Mouse (Mus musculus) neural tube, embryonic 14.5 days (tissue): ENCODE results near the gene Shc1. TPM values are rescaled to one million over a fixed set of nuclear protein-coding genes. Genes with fewer than 3 reads are reported as not detected.
A peak's percentile ranks its signal among the peaks of the same experiment; 100 is the strongest.

Source experiments
- ATAC-seq: fragments of 200-750 bp; cut with Nextera tagmentation; 2 replicates; pipeline ENCODE4 v1.8.0; 2017; ENCODE audit warnings: low read depth, mild to moderate bottlenecking, moderate TSS enrichment, moderate library complexity
- H3K27ac ChIP-seq: fragments of 300-500 bp; sonication (generic); 2 replicates; pipeline ENCODE4 v1.5.1; 2014; ENCODE audit warnings: low read depth, mild to moderate bottlenecking, control low read depth, low read length, moderate library complexity, mixed read lengths
- H3K27me3 ChIP-seq: fragments of 300-500 bp; sonication (generic); 2 replicates; pipeline ENCODE4 v1.6.1; 2014; ENCODE audit warnings: low read length; ENCODE audit not compliant: control insufficient read depth, insufficient read depth
- H3K36me3 ChIP-seq: fragments of 300-500 bp; sonication (generic); 2 replicates; pipeline ENCODE4 v1.6.1; 2014; ENCODE audit warnings: low read length, mixed read lengths; ENCODE audit not compliant: control insufficient read depth, insufficient read depth
- H3K4me1 ChIP-seq: fragments of 300-500 bp; sonication (generic); 2 replicates; pipeline ENCODE4 v1.6.1; 2014; ENCODE audit warnings: low read length; ENCODE audit not compliant: control insufficient read depth, insufficient read depth
- H3K4me2 ChIP-seq: fragments of 300-500 bp; sonication (generic); 2 replicates; pipeline ENCODE4 v1.6.1; 2014; ENCODE audit warnings: mild to moderate bottlenecking, low read depth, low read length, control low read depth
- H3K4me3 ChIP-seq: fragments of 300-500 bp; sonication (generic); 2 replicates; pipeline ENCODE4 v1.5.1; 2014; ENCODE audit warnings: low read depth, low read length, control low read depth, mixed read lengths
- H3K9ac ChIP-seq: fragments of 300-500 bp; sonication (generic); replicated peaks from 2 replicates; pipeline ENCODE4 v1.6.1; 2014; ENCODE audit warnings: low read depth, mild to moderate bottlenecking, control low read depth, low read length, mixed read lengths
- H3K9me3 ChIP-seq: fragments of 300-500 bp; sonication (generic); 2 replicates; pipeline ENCODE4 v1.6.1; 2016; ENCODE audit warnings: low read length; ENCODE audit not compliant: control insufficient read depth
- WGBS: fragments of 180-500 bp; shearing (Covaris S2); extraction: QIAGEN DNeasy Blood & Tissue Kit; methylation state at CpG from one replicate; pipeline ENCODE4 v1.1.7; 2014; 5-methylcytosine and 5-hydroxymethylcytosine counted together
- polyA plus RNA-seq: library from polyadenylated mRNA; unstranded; fragments of >200 nt; fragmentation: Nextera tagmentation; extraction: Ambion mirVana; gene quantifications from 2 replicates; pipeline ENCODE4 v1.2.1, GENCODE M21; 2014

Shc1 gene
- polyA plus RNA-seq, 1 experiment from 2014 or later: 4.1 TPM

DNA sequence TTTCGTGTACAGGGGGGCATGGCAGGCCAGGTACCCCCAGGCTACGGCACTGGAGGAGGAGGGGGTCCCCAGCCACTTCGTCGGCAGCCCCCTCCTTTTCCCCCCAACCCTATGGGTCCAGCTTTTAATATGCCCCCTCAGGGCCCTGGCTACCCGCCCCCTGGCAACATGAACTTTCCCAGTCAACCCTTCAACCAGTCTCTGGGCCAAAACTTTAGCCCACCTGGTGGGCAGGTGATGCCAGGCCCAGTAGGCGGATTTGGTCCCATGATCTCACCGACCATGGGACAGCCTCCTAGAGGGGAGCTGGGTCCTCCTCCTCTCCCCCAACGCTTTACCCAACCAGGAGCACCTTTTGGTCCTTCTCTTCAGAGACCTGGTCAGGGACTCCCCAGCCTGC is 14.4 kb downstream of the Shc1 start:
- Histone ChIP-seq H3K36me3 (peaks cover 17% of the 10 kb centered on the region), H3K4me1 (peaks cover 15% of the 10 kb centered on the region), H3K27me3 (no peaks in the 10 kb centered on the region), H3K9ac (no peak overlapping the region), H3K9me3 (no peaks in the 10 kb centered on the region), H3K27ac (no peak overlapping the region), H3K4me3 (no peak overlapping the region), H3K4me2 (no peak overlapping the region)
- 95% methylated on average over 8 of the region's 8 CpGs for WGBS
- no peak for ATAC-seq

DNA sequence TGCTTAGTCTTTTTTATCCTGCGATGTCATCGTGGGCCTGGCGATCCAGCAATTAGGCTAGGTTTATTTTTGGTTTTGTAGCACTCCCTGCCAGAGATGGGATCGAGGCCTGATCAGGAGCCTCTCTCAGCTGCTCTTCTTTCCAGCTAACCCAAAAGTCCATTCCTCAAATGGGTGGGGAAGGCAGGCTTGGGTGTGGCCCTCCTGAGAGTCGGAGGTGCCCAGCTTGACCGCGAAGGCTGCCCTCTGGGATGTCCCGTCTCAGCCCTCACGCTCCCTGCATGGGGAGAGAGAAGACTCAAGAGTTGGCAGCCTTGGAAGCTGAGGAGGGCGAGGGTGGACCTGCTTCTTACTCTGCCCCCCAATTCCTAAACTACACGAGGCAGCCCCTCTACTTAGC is 16.3 kb downstream of the Shc1 start:
- Histone ChIP-seq H3K4me2 (no peak overlapping the region), H3K27me3 (no peaks in the 10 kb centered on the region)
- ATAC-seq: no peak

DNA sequence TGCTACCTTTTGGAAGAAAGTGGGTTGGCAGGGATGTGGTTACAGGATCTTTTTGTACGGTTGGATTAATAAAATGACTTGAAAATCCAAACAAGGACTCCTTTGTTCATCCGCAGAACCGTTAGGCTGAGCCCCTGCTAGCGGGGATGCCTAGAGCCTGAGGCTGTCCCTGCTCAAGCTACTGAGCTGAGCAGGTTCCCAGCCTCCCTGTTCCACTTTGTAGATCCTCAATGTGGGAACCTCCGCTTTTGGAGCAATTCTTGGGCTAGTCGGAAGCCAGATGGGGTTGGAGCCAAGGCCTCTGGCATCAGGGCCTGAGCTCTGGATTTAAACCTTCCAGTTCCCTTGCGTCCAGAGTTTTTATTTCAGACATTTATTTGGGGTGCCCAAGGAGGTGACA is 16.8 kb downstream of the Shc1 start:
- no peak for ATAC-seq

More for the DNA sequence above, 16.3 kb downstream of the Shc1 start:
- 89% methylated on average over 11 of the region's 11 CpGs for WGBS
- Histone ChIP-seq H3K9ac (no peak overlapping the region), H3K27ac (no peak overlapping the region), H3K9me3 (no peaks in the 10 kb centered on the region), H3K4me1 (peaks cover 15% of the 10 kb centered on the region), H3K36me3 (peaks cover 16% of the 10 kb centered on the region), H3K4me3 (no peak overlapping the region)

DNA sequence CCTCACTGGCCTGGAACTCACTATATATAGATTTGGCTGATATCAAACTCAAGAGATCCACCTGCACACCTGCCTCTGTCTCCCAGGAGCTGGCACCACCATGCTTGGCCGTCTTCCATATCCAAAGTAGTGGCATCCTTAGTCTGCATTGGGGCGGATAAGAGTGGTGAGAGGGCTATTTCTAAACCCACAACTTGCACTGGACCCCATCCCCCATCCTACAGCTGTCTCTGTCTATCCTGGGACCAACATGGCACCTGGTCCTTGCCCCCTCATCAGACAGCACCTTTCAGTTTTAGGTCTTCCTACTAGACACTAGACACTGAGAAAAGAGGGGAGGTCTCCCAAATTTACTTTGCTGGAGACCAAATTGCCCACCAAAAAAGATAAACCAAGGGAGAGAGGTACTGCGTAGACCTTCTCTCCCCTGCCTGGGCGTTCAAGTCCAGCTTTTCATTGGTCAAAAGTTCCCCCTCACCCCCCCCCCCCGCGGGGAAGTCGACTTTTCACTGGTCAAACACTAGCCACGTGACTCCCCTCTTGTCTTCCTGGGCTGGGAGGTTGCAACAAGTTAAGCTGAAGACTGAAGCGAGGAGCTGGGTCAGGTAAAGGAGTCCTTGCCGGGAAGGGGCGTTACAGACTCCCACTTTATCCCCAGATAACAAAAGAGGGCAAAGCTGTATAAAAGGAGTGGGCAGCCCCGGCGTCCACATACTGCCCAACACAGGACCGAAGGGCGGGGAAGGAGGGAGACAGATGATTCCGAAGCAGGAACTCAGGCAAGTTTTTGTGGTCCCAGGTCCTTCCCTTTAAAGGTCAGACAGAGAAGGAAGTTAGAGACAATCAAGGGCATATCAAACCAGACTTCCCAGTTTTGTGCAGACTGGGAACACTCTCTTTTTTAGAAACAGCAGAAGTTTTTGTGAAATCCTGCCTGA is 18.2 kb downstream of the Shc1 start, which contains the start of gene Pbxip1:
Gene Pbxip1, plus strand, starts transcription at position 531 of the 938 bp plus-strand sequence.
- no peak within 1 kb of the TSS for H3K27ac ChIP-seq
- H3K4me3 ChIP-seq: peak within 1 kb of the TSS; percentile 16
- no peaks in the 10 kb centered on the region for H3K27me3 ChIP-seq
- H3K9ac ChIP-seq: no peak within 1 kb of the TSS
- 0 out of 2 replicates have a peak, but pooled peaks have one; percentile 41 for ATAC-seq
- 5% methylated on average over 16 of the region's 16 CpGs for WGBS
- peaks cover 7% of the 10 kb centered on the region for H3K4me1 ChIP-seq
- peak within 1 kb of the TSS; percentile 24 for H3K4me2 ChIP-seq
- peaks cover 16% of the 10 kb centered on the region for H3K36me3 ChIP-seq
- no peaks in the 10 kb centered on the region for H3K9me3 ChIP-seq

More for the DNA sequence above, 16.8 kb downstream of the Shc1 start:
- Histone ChIP-seq H3K4me1 (peaks cover 15% of the 10 kb centered on the region), H3K27me3 (no peaks in the 10 kb centered on the region), H3K4me2 (no peak overlapping the region), H3K36me3 (peaks cover 16% of the 10 kb centered on the region), H3K4me3 (no peak overlapping the region), H3K9me3 (no peaks in the 10 kb centered on the region), H3K9ac (no peak overlapping the region), H3K27ac (no peak overlapping the region)
- 78% methylated on average over 7 of the region's 7 CpGs for WGBS

GRCm38 (mm10) chr3:89437269-89437668 is 19.0 kb downstream of the Shc1 start:
- no peak overlapping the region for H3K27ac ChIP-seq
- 20% methylated on average over 5 of the region's 5 CpGs for WGBS
- peaks cover 16% of the 10 kb centered on the region for H3K36me3 ChIP-seq
- H3K4me2 ChIP-seq: peak overlapping the region; percentile 24; the same call in 1 of the 2 replicates
- ATAC-seq: peak; percentile 33; the same call in 1 of the 2 replicates
- H3K27me3 ChIP-seq: no peaks in the 10 kb centered on the region
- peaks cover 4% of the 10 kb centered on the region; the same call in 1 of the 2 replicates for H3K4me1 ChIP-seq
- H3K4me3 ChIP-seq: peak overlapping the region; percentile 16
- H3K9me3 ChIP-seq: no peaks in the 10 kb centered on the region
- H3K9ac ChIP-seq: no peak overlapping the region

DNA sequence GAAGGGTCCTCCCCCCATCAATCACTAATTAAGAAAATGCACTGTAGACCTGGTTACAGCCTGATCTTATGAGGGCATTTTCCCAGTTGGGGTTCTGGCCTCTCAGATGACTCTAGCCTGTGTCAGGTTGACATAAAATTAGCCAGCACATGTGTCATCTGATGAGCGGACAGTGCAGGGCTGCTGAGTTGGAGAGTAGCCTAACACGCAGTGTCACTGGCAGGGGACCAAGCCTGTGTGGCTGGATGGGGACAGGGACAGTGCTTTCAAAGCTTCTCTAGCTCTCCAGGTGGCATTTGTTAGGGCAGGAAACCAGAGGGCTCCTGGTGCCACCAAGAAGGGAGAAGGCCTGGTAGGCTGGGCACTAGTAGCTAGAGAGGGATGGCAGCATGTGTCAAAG is 22.4 kb downstream of the Shc1 start:
- Histone ChIP-seq H3K27ac (no peak overlapping the region), H3K36me3 (no peaks in the 10 kb centered on the region), H3K27me3 (no peaks in the 10 kb centered on the region), H3K9ac (no peak overlapping the region), H3K4me2 (no peak overlapping the region), H3K9me3 (no peaks in the 10 kb centered on the region), H3K4me3 (no peak overlapping the region), H3K4me1 (peaks cover 4% of the 10 kb centered on the region; the same call in 1 of the 2 replicates)
- no peak for ATAC-seq
- 95% methylated on average over 2 of the region's 2 CpGs for WGBS

DNA sequence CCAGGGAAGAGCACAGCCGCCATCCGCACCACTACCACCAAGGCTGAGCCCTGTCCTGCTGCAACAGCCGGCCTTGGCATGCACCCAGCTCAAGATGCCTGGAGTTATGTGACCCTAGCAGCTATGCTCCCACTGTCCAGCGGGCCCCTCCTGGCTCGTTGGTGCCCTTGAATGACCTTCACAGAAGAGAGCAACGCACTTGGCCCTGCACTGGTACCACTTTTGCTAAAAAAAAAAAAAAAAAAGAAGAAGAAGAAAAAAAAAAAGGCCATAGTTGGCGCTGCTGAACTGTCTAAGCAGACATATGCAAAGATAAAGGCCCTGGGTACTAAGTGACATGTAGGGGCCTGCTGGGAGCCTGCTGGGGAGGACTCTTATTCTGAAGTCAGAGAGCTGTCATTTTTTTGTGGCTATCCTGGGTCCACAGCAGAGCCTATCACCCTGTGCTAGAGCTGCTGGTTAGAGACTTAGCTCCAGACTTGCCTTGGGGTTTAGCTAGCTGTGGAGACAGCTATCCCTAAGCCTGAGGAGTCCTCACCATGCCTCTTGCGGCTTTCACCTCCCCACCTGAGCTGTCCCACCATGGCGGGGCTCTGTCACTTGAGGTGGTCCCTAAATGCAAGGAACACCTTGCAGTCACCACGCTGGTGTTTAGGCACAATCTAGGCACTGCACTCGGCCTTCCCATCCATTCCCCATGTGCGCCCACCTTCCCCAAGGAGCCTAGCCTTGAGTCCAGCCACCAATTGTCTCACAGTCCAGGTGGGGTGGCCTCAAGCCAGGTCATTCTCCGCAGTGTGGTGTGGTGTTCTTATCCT is 30.7 kb downstream of the Shc1 start:
- peak; percentile 23; the same call in 1 of the 2 replicates for ATAC-seq
- Histone ChIP-seq H3K4me3 (no peak overlapping the region), H3K36me3 (no peaks in the 10 kb centered on the region), H3K4me1 (no peaks in the 10 kb centered on the region), H3K27me3 (no peaks in the 10 kb centered on the region), H3K4me2 (no peak overlapping the region), H3K9me3 (no peaks in the 10 kb centered on the region), H3K9ac (0 out of 2 replicates have a peak overlapping the region, but pooled peaks have one; percentile 7), H3K27ac (no peak overlapping the region)
- 67% methylated on average over 13 of the region's 13 CpGs for WGBS

GRCm38 (mm10) chr3:89449541-89449940 is 31.3 kb downstream of the Shc1 start:
- Histone ChIP-seq H3K4me3 (no peak overlapping the region), H3K9ac (no peak overlapping the region), H3K9me3 (no peaks in the 10 kb centered on the region), H3K27me3 (no peaks in the 10 kb centered on the region), H3K27ac (no peak overlapping the region), H3K4me1 (no peaks in the 10 kb centered on the region), H3K4me2 (no peak overlapping the region), H3K36me3 (no peaks in the 10 kb centered on the region)
- peak; percentile 82 for ATAC-seq
- 46% methylated on average over 7 of the region's 7 CpGs for WGBS
